Mouse (Mus musculus) MEL (cell line): Measurements from ENCODE around the gene Wnt9a.

Source experiments
- CTCF ChIP-seq, 3 experiments: IDR thresholded peaks in 2 of 3; conservative IDR thresholded peaks in 1 of 3; 2 replicates each; pipeline ENCODE4 v1.5.1; 2011 to 2012; ENCODE audit warnings: low read length in 3 of 3, low read depth in 2 of 3, mild to moderate bottlenecking in 2 of 3, improper control_type of control experiment in 1 of 3, inconsistent platforms in 1 of 3, mixed read lengths in 1 of 3, moderate library complexity in 1 of 3; ENCODE audit not compliant: control insufficient read depth in 1 of 3, insufficient read depth in 1 of 3, poor library complexity in 1 of 3, severe bottlenecking in 1 of 3
- EP300 ChIP-seq, 2 experiments: IDR thresholded peaks; 2 replicates each; pipeline ENCODE4 v1.6.1; 2011; ENCODE audit warnings: improper control_type of control experiment in 2 of 2, low read length in 2 of 2, low read depth in 1 of 2, mild to moderate bottlenecking in 1 of 2
- MAX ChIP-seq: IDR thresholded peaks from 2 replicates; pipeline ENCODE4 v1.6.1; 2011; ENCODE audit warnings: low read length, improper control_type of control experiment
- POLR2AphosphoS2 ChIP-seq: IDR thresholded peaks from 2 replicates; pipeline ENCODE4 v1.6.1; 2011; ENCODE audit warnings: low read length, improper control_type of control experiment
- UBTF ChIP-seq: IDR thresholded peaks from 2 replicates; pipeline ENCODE4 v1.6.1; 2012; ENCODE audit warnings: low read depth, mild to moderate bottlenecking, inconsistent platforms, low read length, improper control_type of control experiment, moderate library complexity, borderline replicate concordance; ENCODE audit not compliant: insufficient read depth

DNA sequence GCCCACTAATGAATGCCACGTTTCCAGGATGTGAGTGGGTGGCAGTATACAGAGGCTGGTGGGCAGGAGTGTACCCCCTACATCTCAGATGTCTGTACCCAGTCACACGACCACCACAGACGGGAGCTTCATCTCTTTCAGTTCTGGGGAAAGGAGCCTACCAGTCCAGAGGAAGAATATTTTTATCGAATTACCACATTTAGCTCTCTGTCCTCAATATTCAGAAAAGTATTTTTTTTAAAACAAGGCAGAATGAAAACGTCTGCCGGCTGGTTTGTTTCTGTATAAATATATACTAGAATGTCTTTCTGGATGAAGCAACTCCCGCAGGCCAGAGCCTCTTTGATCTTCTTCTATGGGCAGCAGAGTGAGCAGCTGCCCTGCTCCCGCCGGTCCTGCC lies 26.2 kb downstream of the Wnt9a start:
- TF ChIP-seq POLR2AphosphoS2 (no peak), CTCF (IDR thresholded peaks at IDR 0.05 in 2 of 3, conservative IDR thresholded peaks at IDR 0.05 in 1 of 3; ENCODE audit: control insufficient read depth in 1 of 3, insufficient read depth in 1 of 3, low read depth in 2 of 3, low read length in 3 of 3, poor library complexity in 1 of 3, severe bottlenecking in 1 of 3) (no peak), EP300 (IDR thresholded peaks at IDR 0.05; ENCODE audit: low read depth in 1 of 2, low read length in 2 of 2) (no peak), MAX (no peak), UBTF (no peak)
